Mouse (Mus musculus) heart, adult 2 months (tissue): ENCODE measurements around the gene Arpc5. TPM values are rescaled to one million over a fixed set of nuclear protein-coding genes. Genes with fewer than 3 reads are reported as not detected.

Experiments
- DNase-seq, 2 experiments: peaks; one replicate each; pipeline ENCODE4 v3.0.0; 2021
- H3K27ac ChIP-seq: fragments of 200-600 bp; 2 replicates; pipeline ENCODE4 v1.8.1; 2022
- H3K27me3 ChIP-seq: fragments of 200-500 bp; 2 replicates; pipeline ENCODE4 v1.6.1; 2012; ENCODE audit warnings: mild to moderate bottlenecking, low read length, inconsistent platforms, mixed read lengths; ENCODE audit not compliant: control insufficient read depth, insufficient read depth
- H3K36me3 ChIP-seq: fragments of 200-500 bp; 2 replicates; pipeline ENCODE4 v1.6.1; 2012; ENCODE audit warnings: low read length, inconsistent platforms; ENCODE audit not compliant: control insufficient read depth, insufficient read depth
- H3K4me1 ChIP-seq: fragments of 200-500 bp; 2 replicates; pipeline ENCODE4 v1.6.1; 2011; ENCODE audit warnings: low read length; ENCODE audit not compliant: control insufficient read depth, insufficient read depth
- H3K4me3 ChIP-seq: fragments of 200-600 bp; 2 replicates; pipeline ENCODE4 v1.8.1; 2022
- H3K79me2 ChIP-seq: fragments of 200-500 bp; replicated peaks from 2 replicates; pipeline ENCODE4 v1.6.1; 2012; ENCODE audit warnings: mild to moderate bottlenecking, inconsistent platforms, low read length, moderate library complexity, mixed read lengths; ENCODE audit not compliant: control insufficient read depth, insufficient read depth
- H3K9ac ChIP-seq: fragments of 200-500 bp; 2 replicates; pipeline ENCODE4 v1.6.1; 2012; ENCODE audit warnings: low read depth, mild to moderate bottlenecking, control low read depth, inconsistent platforms, low read length, mixed read lengths
- CTCF ChIP-seq: fragments of 200-600 bp; IDR thresholded peaks from 2 replicates; pipeline ENCODE4 v1.8.1; 2022; ENCODE audit warnings: antibody characterized with exemption, mild to moderate bottlenecking, moderate library complexity
- EP300 ChIP-seq: fragments of 200-500 bp; IDR thresholded peaks from 2 replicates; pipeline ENCODE4 v1.6.1; 2011; ENCODE audit warnings: low read depth, low read length, control low read depth; ENCODE audit not compliant: insufficient read depth
- POLR2A ChIP-seq: fragments of 200-500 bp; IDR thresholded peaks from 2 replicates; pipeline ENCODE4 v1.6.1; 2011; ENCODE audit warnings: mild to moderate bottlenecking, low read depth, low read length, control low read depth; ENCODE audit not compliant: insufficient read depth
- WGBS: fragments of 180-500 bp; shearing (Covaris S2); methylation state at CpG from one replicate; pipeline ENCODE4 v1.1.7; 2018; 5-methylcytosine and 5-hydroxymethylcytosine counted together
- intact Hi-C: fragments of 180-260 bp; cut with DNase I; formaldehyde crosslinking; loops from one replicate; pipeline ENCODE4 v1.15.1; 2025
- polyA plus RNA-seq: library from polyadenylated mRNA; depleted of rRNA; stranded (reverse); fragments of >200 nt; gene quantifications from 2 replicates; pipeline ENCODE4 v1.2.3, GENCODE M21; 2012
- total RNA-seq, 2 experiments: library from RNA; stranded (reverse); gene quantifications; 2 replicates each; pipeline ENCODE4 v1.2.3; 2021

Gene Arpc5
- total and polyA plus RNA-seq, 3 experiments = 23.6 to 27.7 (median 26.4) TPM

DNA sequence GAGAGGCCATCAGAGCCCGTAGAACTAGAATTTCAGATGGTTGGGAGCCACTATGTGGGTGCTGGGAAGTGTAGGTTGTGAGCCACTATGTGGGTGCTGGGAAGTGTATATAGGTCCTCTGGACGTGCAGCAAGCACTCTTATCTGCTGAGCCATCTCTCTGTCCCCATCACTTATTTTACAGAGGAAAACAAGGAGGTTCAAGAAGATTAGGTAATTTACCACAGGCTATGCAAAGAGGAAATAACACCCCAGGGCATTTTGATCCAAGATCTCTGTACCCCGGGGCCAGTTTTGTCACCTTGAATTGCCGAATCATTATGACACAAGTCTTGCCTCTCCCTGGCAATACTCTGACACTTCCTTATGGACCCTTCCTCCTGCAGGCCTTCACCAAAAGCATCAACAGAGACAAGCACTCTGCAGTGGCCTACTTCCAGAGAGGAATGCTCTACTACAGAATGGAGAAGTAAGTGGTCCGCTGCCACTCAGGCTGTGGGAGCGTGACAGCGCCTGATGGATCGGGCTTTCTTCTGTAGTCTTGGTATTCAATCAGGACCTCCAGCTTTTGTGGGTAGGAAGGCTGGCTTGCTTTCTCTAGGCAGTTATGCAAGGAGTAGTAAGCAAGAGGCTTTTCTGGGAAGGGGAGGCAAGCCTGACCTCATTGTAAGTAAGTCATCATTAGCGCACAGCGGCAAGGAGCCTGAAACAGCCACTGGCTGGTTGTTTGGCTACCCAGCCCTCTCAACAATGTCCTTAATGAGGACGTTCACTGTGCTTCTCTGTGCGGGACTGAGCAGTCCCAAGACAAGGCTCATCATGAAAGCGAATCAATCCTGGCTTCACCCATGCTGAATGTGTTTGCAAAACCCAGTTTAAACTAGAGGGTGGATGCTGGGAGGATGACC is 44.4 kb downstream of the Arpc5 start:
- Histone ChIP-seq H3K4me3 (no peak overlapping the region), H3K36me3 (no peaks in the 10 kb centered on the region), H3K27ac (peak overlapping the region; percentile 65), H3K9ac (no peak overlapping the region), H3K27me3 (no peaks in the 10 kb centered on the region), H3K4me1 (peaks cover 2% of the 10 kb centered on the region), H3K79me2 (no peaks in the 10 kb centered on the region)
- no peak for TF ChIP-seq CTCF
- TF ChIP-seq EP300 = no peak
- TF ChIP-seq POLR2A = no peak
- DNase-seq = no peak
- intact Hi-C loops = no loop called here
- WGBS = 87% methylated on average over 13 of the region's 13 CpGs

DNA sequence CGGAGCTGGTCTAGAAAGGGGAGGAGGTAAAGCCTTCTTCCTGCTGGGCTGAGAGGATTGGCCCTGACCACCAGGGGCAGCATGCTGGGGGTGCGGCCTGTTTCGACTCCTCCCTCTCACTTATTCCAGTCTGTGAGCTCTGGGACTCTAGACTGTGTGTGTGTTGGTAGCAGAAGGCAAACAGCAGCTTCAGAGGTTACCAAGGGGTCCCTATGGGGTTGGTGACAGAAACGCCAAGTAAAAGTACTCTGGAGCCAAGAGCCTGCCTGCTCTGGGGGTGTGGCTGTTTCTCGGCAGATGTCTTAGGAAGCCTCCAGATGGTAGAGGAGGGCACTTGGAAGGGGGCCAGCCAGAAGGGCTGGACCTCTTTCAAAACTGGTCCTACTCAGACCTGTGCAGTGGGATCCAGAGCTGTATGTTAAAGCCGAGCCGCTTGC is 48.9 kb downstream of the Arpc5 start:
- no peak for DNase-seq
- H3K4me3 ChIP-seq = no peak overlapping the region
- H3K27me3 ChIP-seq = no peaks in the 10 kb centered on the region
- peaks cover 8% of the 10 kb centered on the region for H3K4me1 ChIP-seq
- intact Hi-C loops = no loop called here
- H3K36me3 ChIP-seq = no peaks in the 10 kb centered on the region
- TF ChIP-seq CTCF (peak; percentile 49), POLR2A (no peak)
- no peak overlapping the region for H3K9ac ChIP-seq
- no peak overlapping the region for H3K27ac ChIP-seq
- no peaks in the 10 kb centered on the region for H3K79me2 ChIP-seq
- WGBS = 41% methylated on average over 7 of the region's 7 CpGs

DNA sequence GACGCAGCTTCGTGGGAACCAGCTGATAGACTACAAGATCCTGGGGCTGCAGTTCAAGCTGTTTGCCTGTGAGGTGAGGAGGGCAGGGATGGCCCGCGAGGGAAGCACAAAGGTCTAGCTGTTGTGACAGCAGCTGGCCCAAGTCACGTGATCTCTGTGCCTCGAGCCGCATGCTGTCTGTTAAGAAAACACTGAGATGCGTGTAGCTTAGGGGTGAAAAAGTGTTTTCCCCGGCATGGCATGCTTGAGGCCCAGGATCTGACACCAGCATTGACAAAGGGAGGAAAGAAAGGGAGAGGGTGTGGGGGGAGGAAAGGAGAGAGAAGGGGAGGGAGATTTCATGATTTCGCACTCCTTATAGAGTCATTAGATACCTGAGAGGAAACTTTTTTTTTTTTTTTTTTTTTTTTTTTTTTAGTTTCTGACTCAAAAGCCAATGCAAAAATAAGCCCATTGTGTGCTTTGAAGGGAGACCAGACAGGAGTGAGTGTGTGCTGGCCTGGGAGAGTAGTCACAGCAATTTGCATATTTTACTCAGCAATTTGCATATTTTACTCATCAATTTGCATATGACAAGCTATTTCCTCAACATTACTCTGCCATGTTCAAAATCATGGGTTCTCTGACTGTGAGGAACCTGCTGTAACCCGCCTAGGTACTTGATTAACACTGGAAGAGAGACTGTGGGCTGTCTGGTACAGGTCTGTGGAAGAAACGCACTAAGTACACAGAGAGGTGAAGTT is 50.9 kb downstream of the Arpc5 start:
- H3K79me2 ChIP-seq = no peaks in the 10 kb centered on the region
- H3K36me3 ChIP-seq = no peaks in the 10 kb centered on the region
- H3K27ac ChIP-seq = peak overlapping the region; percentile 65
- no peak overlapping the region for H3K9ac ChIP-seq
- 53% methylated on average over 12 of the region's 12 CpGs for whole genome bisulfite sequencing
- DNase-seq = no peak
- TF ChIP-seq CTCF = no peak
- TF ChIP-seq EP300 = no peak
- TF ChIP-seq POLR2A = no peak
- no peak overlapping the region for H3K4me3 ChIP-seq
- peaks cover 7% of the 10 kb centered on the region for H3K4me1 ChIP-seq
- intact Hi-C loops = no loop called here
- no peaks in the 10 kb centered on the region for H3K27me3 ChIP-seq

GRCm38 (mm10) chr1:152817794-152818193 is 51.5 kb downstream of the Arpc5 start:
- no peak overlapping the region for H3K4me3 ChIP-seq
- intact Hi-C loops = no loop called here
- no peaks in the 10 kb centered on the region for H3K79me2 ChIP-seq
- WGBS = 10% methylated on average over 10 of the region's 10 CpGs
- H3K27me3 ChIP-seq = no peaks in the 10 kb centered on the region
- no peak overlapping the region for H3K9ac ChIP-seq
- peak; percentile 58 to 79 for DNase-seq
- H3K36me3 ChIP-seq = no peaks in the 10 kb centered on the region
- H3K4me1 ChIP-seq = peaks cover 7% of the 10 kb centered on the region
- TF ChIP-seq EP300 (peak; percentile 55; the same call in 1 of the 2 replicates), POLR2A (no peak)
- peak overlapping the region; percentile 65 for H3K27ac ChIP-seq

GRCm38 (mm10) chr1:152819558-152819957 is 53.2 kb downstream of the Arpc5 start:
- Histone ChIP-seq H3K27me3 (no peaks in the 10 kb centered on the region), H3K79me2 (no peaks in the 10 kb centered on the region), H3K36me3 (no peaks in the 10 kb centered on the region), H3K4me3 (no peak overlapping the region), H3K9ac (no peak overlapping the region), H3K4me1 (peaks cover 7% of the 10 kb centered on the region), H3K27ac (no peak overlapping the region)
- intact Hi-C loops = no loop called here
- no peak for TF ChIP-seq POLR2A
- TF ChIP-seq CTCF = no peak
- TF ChIP-seq EP300 = no peak
- DNase-seq = no peak
- 86% methylated on average over 6 of the region's 6 CpGs for WGBS
